Mouse (Mus musculus): ENCODE measurements around the gene Pitpnc1.

DNA sequence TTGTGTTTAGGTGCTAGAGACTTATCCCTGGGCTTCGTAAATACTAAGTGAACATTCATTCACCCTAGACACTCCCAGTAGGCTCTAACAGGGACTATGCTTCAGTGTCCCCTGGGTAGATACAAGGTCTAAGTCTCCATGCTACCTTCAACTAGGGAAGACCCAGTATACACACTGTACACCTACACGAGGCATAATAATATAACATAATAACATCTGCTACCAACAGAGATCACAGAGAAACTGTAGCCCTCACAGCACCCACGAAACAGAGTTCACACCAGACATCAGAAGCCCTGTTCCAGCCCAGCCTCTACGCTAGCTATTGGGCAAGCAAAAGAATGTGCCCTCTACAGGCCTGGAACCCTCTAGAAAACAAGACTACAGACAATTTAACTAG is 5.5 kb downstream of the Pitpnc1 start:
- TF ChIP-seq CTCF (conservative IDR thresholded peaks at IDR 0.05; ENCODE audit: insufficient read depth, insufficient read length, low read depth, low read length) = no peak
- TF ChIP-seq POLR2A (IDR thresholded peaks at IDR 0.05; ENCODE audit: low read depth, low read length) = no peak
